Mouse (Mus musculus) T-helper 1 cell (primary cell): ENCODE data around the gene Gm29644.
"Not testable (repeated sequence)": the region's sequence is repeated elsewhere in the genome, so short reads cannot be mapped to it uniquely, and the experiment has no call there.

Experiments used
- in situ Hi-C: fragments of 300-600 bp; cut with MboI, MseI; formaldehyde crosslinking; loops from one replicate; pipeline ENCODE4 v1.15.1; 2025; ENCODE audit warnings: high pct_unique_total_duplicates

Gene Gm29644

DNA sequence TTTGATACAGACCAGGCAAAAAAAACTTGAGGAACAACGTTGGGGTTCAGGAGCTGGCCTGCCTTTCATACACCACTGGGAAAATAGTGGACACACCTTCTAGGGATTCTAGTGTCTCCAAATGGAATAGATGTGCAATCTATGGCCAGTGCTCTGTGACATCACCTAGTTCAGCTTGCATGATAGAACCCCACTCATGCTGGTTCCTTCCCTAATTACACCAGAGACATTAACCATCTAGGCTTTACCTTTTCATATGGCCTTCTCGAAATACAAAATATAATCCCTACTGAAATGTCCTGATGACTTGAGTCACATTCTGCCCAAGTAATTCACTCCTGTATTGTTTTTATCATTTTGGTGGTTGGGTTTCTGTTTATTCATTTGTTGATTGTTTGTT lies at the start of gene Gm29644, which contains the start of gene Gm29423:
Gene Gm29644 (minus strand): TSS at position 157 of the 400 bp plus-strand sequence.
Gene Gm29423 (minus strand): TSS at position 101 of the 400 bp plus-strand sequence.
- in situ Hi-C loops: not testable (repeated sequence)

DNA sequence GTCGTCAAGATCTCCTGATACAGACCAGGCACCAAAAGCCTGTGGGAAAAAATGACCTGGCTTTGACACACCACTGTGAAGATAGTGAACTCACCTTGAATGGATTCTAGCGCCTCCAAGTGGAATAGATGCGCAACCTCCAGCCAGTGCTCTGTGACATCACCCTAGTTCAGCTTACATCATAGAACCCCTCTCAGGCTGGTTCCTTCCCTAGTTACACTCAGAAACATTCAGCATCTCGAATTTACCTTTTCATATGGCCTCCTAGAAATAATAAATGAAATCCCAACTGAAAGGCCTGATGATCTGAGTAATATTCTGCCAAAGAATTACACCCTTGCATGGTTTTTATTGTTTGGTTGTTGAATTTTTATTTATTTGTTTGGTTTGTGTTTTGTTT lies 29.6 kb downstream of the Gm29644 start, which contains the start of gene Gm21118:
Gene Gm21118 (minus strand): TSS at position 101 of the 400 bp plus-strand sequence.
- in situ Hi-C loops: not testable (repeated sequence)
